Comparison of ENCODE assay signal across 9 mouse cellular contexts in the genomic region with DNA sequence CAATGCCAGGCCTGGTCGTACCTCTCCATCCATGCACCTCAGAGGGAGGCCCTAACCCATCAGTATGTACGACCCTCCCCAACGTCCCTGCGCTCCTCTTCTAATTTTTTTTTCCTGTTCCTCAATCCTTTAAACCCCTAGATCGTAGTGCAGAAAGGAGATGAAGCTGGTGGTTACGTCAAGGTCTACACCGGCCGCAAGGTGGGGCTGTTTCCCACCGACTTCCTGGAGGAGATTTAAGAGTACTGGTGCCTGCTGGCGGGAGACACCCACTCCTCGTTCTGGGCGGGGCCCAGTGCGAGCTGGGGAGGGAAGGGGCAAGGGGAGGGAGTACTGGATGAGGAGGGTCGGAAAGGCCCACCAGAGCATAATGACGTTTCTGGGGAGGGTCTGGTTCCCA. TPM values are rescaled to one million over a fixed set of nuclear protein-coding genes. Genes with fewer than 3 reads are reported as not detected.
DNase-seq lines count a peak whose midpoint lies in the region; ATAC-seq and TF ChIP-seq lines count a peak whose summit lies in the region.
"Had no signal": no experiment of that assay in that cellular context is flagged by ENCODE, and none has a peak within 500 bp of the region (broad histone marks: within the 10 kb centered on the region; RNA-seq: fewer than 3 reads in every experiment).

No protein-coding gene starts in this region.

- H3K4me2 ChIP-seq in neural tube, embryonic 14.5 days (ENCODE audit: low read depth, low read length) = peak overlapping the region; percentile 63; the same call in 1 of the 2 replicates

- intact Hi-C loops in heart, postnatal 36 days (cut with DNase I) = no loop called here

- H3K9ac ChIP-seq in neural tube, embryonic 14.5 days (replicated peaks; ENCODE audit: low read depth, low read length) = no peak overlapping the region

- H3K36me3 ChIP-seq in forebrain, embryonic 10.5 days (replicated peaks) = no peaks in the 10 kb centered on the region
- H3K36me3 ChIP-seq in neural tube, embryonic 14.5 days (ENCODE audit: control insufficient read depth, insufficient read depth, low read length) = no peaks in the 10 kb centered on the region; the same call in 1 of the 2 replicates

- peak; percentile 78 for TF ChIP-seq CTCF in bone marrow, adult 2 months (IDR thresholded peaks at IDR 0.05; ENCODE audit: control insufficient read depth, insufficient read depth, low read length)
- TF ChIP-seq CTCF in lung, adult 2 months (IDR thresholded peaks at IDR 0.05; ENCODE audit: insufficient read depth, low read length) = peak; percentile 53; the same call in 1 of the 2 replicates

- no peak for ATAC-seq in neural tube, embryonic 14.5 days (ENCODE audit: low read depth)

- no peaks in the 10 kb centered on the region for H3K9me3 ChIP-seq in forebrain, embryonic 10.5 days
- H3K9me3 ChIP-seq in neural tube, embryonic 14.5 days (ENCODE audit: control insufficient read depth, low read length) = no peaks in the 10 kb centered on the region

- peak; percentile 67 to 84 for DNase-seq in CD8-positive naive resting alpha-beta T cell, adult 2 months (ENCODE audit: low read depth in 2 of 2, low spot score in 2 of 2)
- peak; percentile 82 for DNase-seq in forebrain, embryonic 10.5 days (ENCODE audit: extremely low spot score, low spot score)
- peak; percentile 56 to 73 for DNase-seq in heart, postnatal 36 days
- peak; percentile 46 to 74 for DNase-seq in layer of hippocampus, adult 18-20 months (ENCODE audit: low spot score in 2 of 2)
- peak; percentile 71 for DNase-seq in lung, adult 2 months
- peak; percentile 70 to 86 for DNase-seq in thymus, postnatal 10 days (ENCODE audit: low spot score in 2 of 2)

- no peak overlapping the region for H3K4me3 ChIP-seq in bone marrow, adult 2 months (replicated peaks; ENCODE audit: control insufficient read depth, low read depth, low read length)
- H3K4me3 ChIP-seq in forebrain, embryonic 10.5 days = peak overlapping the region; percentile 56
- H3K4me3 ChIP-seq in lung, adult 2 months (replicated peaks; ENCODE audit: extremely low read depth, low read depth, low read length) = no peak overlapping the region
- no peak overlapping the region; the same call in 1 of the 2 replicates for H3K4me3 ChIP-seq in neural tube, embryonic 14.5 days (ENCODE audit: low read depth, low read length)

- no peak overlapping the region for H3K27ac ChIP-seq in bone marrow, adult 2 months (ENCODE audit: control insufficient read depth, insufficient read depth, low read depth, low read length, poor library complexity)
- H3K27ac ChIP-seq in forebrain, embryonic 10.5 days = no peak overlapping the region
- 0 out of 2 replicates have a peak overlapping the region, but pooled peaks have one; percentile 99 for H3K27ac ChIP-seq in neural tube, embryonic 14.5 days (ENCODE audit: low read depth, low read length)
- H3K27ac ChIP-seq: macrophage had no signal

- H3K27me3 ChIP-seq in forebrain, embryonic 10.5 days (ENCODE audit: poor library complexity, severe bottlenecking) = peaks cover 81% of the 10 kb centered on the region
- no peaks in the 10 kb centered on the region for H3K27me3 ChIP-seq in neural tube, embryonic 14.5 days (ENCODE audit: control insufficient read depth, insufficient read depth, low read length)

- no peak for TF ChIP-seq POLR2A in bone marrow, adult 2 months (IDR thresholded peaks at IDR 0.05; ENCODE audit: borderline replicate concordance, control insufficient read depth, low read depth, low read length)
- TF ChIP-seq POLR2A in lung, adult 2 months (IDR thresholded peaks at IDR 0.05; ENCODE audit: borderline replicate concordance, extremely low read depth, low read depth, low read length) = no peak

- 3% methylated on average over 15 of the region's 15 CpGs for WGBS in bone marrow, adult 2 months
- under 1% methylated on average over 15 of the region's 15 CpGs for WGBS in forebrain, embryonic 10.5 days
- 10% methylated on average over 15 of the region's 15 CpGs for WGBS in lung, adult 2 months
- 3% methylated on average over 15 of the region's 15 CpGs for WGBS in neural tube, embryonic 14.5 days

- H3K4me1 ChIP-seq in bone marrow, adult 2 months (ENCODE audit: control insufficient read depth, insufficient read depth, low read length) = peaks cover 1% of the 10 kb centered on the region; the same call in 1 of the 2 replicates
- H3K4me1 ChIP-seq in forebrain, embryonic 10.5 days = peaks cover 58% of the 10 kb centered on the region
- H3K4me1 ChIP-seq in lung, adult 2 months (ENCODE audit: control insufficient read depth, insufficient read depth, low read length) = peaks cover 2% of the 10 kb centered on the region; the same call in 1 of the 2 replicates
- H3K4me1 ChIP-seq in neural tube, embryonic 14.5 days (ENCODE audit: control insufficient read depth, insufficient read depth, low read length) = peaks cover 48% of the 10 kb centered on the region

RNA-seq across cellular contexts. Expression of a gene that starts 6.5 kb away (rescaled TPM):
- polyA plus RNA-seq in bone marrow, adult 2 months (2011; ENCODE audit: insufficient read depth, insufficient read length, low replicate concordance, missing spikeins) = not detected in 2 replicates
- 2.6 and 2.9 TPM in 2 replicates for polyA plus RNA-seq in forebrain, embryonic 10.5 days (2016; fragmentation: Nextera tagmentation; extraction: Ambion mirVana)
- total RNA-seq in heart, postnatal 36 days (2021) = 10 to 100 TPM; 26.0 to 27.6 TPM
- 1 to 10 TPM; 3.6 to 3.8 TPM for total RNA-seq in layer of hippocampus, adult 18-20 months (2021)
- 107 and 124 TPM in 2 replicates for polyA plus RNA-seq in lung, adult 2 months (2012; rRNA removed)
- 9.7 and 13.5 TPM in 2 replicates for polyA plus RNA-seq in neural tube, embryonic 14.5 days (2014; fragmentation: Nextera tagmentation; extraction: Ambion mirVana)
- polyA plus RNA-seq: macrophage had no signal

RNA-seq across cellular contexts. Expression of a gene that starts 6.8 kb away (rescaled TPM):
- polyA plus RNA-seq in bone marrow, adult 2 months (2011; ENCODE audit: insufficient read depth, insufficient read length, low replicate concordance, missing spikeins) = 2.4 and 5.0 TPM in 2 replicates
- 0.30 and 0.41 TPM in 2 replicates for polyA plus RNA-seq in forebrain, embryonic 10.5 days (2016; fragmentation: Nextera tagmentation; extraction: Ambion mirVana)
- under 1 TPM; 0.51 to 0.64 TPM for total RNA-seq in heart, postnatal 36 days (2021)
- 1 to 10 TPM; 2.4 to 3.5 TPM for total RNA-seq in layer of hippocampus, adult 18-20 months (2021)
- 1.5 and 5.8 TPM in 2 replicates for polyA plus RNA-seq in lung, adult 2 months (2012; rRNA removed)
- 0.31 TPM in 1 of 2 replicates, not detected in the other for polyA plus RNA-seq in neural tube, embryonic 14.5 days (2014; fragmentation: Nextera tagmentation; extraction: Ambion mirVana)

RNA-seq across cellular contexts. Expression of a gene that starts 14.0 kb away (rescaled TPM):
- 36.7 and 39.9 TPM in 2 replicates for polyA plus RNA-seq in bone marrow, adult 2 months (2011; ENCODE audit: insufficient read depth, insufficient read length, low replicate concordance, missing spikeins)
- polyA plus RNA-seq in forebrain, embryonic 10.5 days (2016; fragmentation: Nextera tagmentation; extraction: Ambion mirVana) = 124 and 129 TPM in 2 replicates
- 10 to 100 TPM; 43.8 to 44.3 TPM for total RNA-seq in heart, postnatal 36 days (2021)
- 10 to 100 TPM; 24.2 to 25.3 TPM for total RNA-seq in layer of hippocampus, adult 18-20 months (2021)
- polyA plus RNA-seq in lung, adult 2 months (2012; rRNA removed) = 40.3 and 57.7 TPM in 2 replicates
- 44.9 and 46.8 TPM in 2 replicates for polyA plus RNA-seq in neural tube, embryonic 14.5 days (2014; fragmentation: Nextera tagmentation; extraction: Ambion mirVana)

RNA-seq across cellular contexts. Expression of a gene that starts 26.1 kb away (rescaled TPM):
- not detected in 2 replicates for polyA plus RNA-seq in bone marrow, adult 2 months (2011; ENCODE audit: insufficient read depth, insufficient read length, low replicate concordance, missing spikeins)
- polyA plus RNA-seq in forebrain, embryonic 10.5 days (2016; fragmentation: Nextera tagmentation; extraction: Ambion mirVana) = 3.0 and 9.5 TPM in 2 replicates
- total RNA-seq in heart, postnatal 36 days (2021) = under 1 TPM; 0.28 to 0.41 TPM
- total RNA-seq in layer of hippocampus, adult 18-20 months (2021) = 1 to 10 TPM; 1.2 to 1.3 TPM
- polyA plus RNA-seq in lung, adult 2 months (2012; rRNA removed) = 0.23 and 0.24 TPM in 2 replicates
- 80.1 and 80.4 TPM in 2 replicates for polyA plus RNA-seq in neural tube, embryonic 14.5 days (2014; fragmentation: Nextera tagmentation; extraction: Ambion mirVana)
- polyA plus RNA-seq: macrophage had no signal
